Mouse (Mus musculus): ENCODE results near the gene Prrc2a. TPM values are rescaled to one million over a fixed set of nuclear protein-coding genes. Genes with fewer than 3 reads are reported as not detected.

The Prrc2a gene
- total RNA-seq, 2 experiments from 2014 or later, result 64.3 to 227 TPM

DNA sequence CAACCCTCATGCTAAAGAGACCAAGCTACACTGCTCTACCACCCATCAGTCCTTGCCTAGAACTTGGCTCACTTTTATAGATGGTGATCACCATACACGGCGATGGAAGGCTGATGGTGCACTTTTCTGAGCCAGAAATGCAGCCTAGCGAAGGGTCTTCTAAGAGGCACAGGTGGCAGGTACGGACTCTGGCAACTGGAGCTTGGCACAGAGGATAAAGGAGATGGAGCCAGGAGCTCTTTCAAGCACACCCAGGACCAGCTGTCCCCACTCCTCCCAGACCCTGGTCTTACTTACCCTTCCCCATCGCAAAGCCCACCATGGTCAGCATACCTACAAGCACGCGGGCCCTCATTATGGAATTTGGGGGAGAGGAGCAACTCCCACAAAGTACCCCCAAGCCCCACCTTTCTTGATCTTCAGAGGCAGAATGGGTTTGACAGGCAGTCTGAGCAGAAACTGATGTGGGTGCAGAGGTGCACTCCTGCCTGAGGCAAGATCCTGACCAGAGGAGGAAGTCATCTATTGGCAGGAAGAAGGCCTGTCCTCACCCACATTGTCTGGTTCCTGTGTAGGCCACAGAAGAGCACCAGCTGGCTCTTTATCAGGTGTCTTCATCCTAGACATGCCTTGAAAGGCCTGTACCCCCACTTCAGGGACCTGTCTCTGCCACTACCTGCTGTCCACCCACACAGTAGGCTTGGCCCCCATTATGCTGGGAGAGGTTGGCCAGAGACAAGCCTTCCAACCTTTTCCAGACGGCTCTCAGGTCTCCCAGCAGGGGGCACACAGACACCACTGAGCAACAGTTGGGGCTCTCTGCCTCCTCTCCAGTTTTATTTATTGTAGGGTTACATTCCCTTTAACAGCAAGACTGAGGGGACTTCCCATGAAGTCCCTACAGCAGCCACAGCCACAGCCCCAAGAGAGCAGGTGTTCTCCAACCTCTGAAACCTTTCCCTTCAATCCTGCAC lies 49.4 kb downstream of the Prrc2a start, which contains the start of gene Ly6g5b:
Ly6g5b (minus strand) TSS at position 383 of the 974 bp plus-strand sequence.
- no peak for ATAC-seq (replicated peaks; ENCODE audit: low FRiP score, poor library complexity, severe bottlenecking)

GRCm38 (mm10) chr17:35111774-35112173 lies 52.9 kb downstream of the Prrc2a start:
- ATAC-seq (replicated peaks; ENCODE audit: low FRiP score, poor library complexity, severe bottlenecking), result no peak

DNA sequence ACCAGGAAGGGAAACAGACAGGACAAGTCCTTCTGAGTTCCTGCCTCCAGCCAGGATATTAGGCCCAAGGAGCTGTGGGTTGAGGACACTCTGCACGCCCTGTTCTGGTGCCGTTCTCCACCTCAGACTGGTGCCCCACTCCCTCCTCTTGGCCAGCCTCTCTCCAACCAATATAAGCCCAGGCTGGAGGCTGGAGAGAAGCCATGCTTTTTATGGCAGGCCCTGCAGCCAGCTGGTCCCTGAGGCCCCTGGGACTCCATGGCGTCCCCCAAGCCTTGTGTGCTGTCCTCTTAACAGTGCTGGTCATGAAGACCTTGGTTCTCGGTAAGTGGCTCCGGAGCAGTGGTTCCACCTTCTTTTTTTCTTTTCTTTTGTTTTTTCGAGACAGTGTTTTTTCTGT lies 56.6 kb downstream of the Prrc2a start, which contains the start of gene Ly6g5c:
Ly6g5c (plus strand) TSS at position 183 of the 400 bp plus-strand sequence.
- no peak for ATAC-seq (replicated peaks; ENCODE audit: low FRiP score, poor library complexity, severe bottlenecking)

DNA sequence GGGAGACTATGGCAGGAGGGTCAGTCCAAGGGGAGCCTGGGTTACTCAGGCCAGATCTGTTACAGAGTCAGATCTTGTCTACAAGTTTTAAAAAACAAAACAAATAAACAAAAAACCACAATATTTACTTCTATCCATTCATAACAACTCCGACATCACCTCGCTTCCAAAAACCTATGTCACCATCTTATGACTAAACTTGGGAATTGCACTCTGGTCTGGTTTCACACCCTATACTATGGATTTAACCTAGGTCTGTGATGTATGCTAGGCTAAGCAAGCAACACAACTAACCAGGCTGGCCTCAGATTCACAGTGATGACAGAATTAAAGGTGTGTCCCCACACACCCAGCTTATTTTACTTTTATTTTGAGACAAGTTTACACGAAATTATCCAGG lies 58.2 kb downstream of the Prrc2a start:
- no peak for ATAC-seq (replicated peaks; ENCODE audit: low FRiP score, poor library complexity, severe bottlenecking)

DNA sequence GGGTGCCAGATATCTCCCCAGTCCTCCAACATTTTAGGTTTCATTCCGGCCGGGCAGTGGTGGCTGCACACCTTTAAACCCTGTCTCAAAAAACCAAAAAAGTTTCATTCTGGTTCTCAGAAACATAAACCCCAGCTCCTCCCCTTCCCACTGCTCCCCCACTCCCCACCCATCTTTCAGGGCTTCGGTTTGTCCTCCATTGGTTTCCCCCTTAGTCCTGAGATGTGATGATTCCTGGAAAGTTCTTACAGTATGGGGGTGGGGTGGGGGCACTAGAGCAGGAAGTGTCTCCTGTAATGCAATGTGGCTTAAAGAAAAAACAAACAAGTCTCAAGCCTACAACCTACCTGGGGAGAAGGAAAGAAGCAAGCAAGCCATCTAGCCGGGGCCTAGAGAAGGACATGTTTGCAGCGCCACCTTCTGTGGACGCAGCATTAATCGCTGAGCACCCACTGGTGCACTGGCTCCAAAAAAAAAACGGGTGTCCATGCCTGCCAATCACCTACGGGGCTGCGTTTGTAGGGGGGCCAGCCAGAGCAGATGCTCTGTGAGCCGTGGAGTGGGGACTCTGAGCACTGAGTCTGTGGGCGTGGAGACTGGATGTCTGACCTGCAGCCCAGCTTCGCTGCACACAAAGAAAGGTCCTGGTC lies 58.8 kb downstream of the Prrc2a start:
- ATAC-seq (replicated peaks; ENCODE audit: low FRiP score, poor library complexity, severe bottlenecking), result peak; percentile 54

- peak; percentile 89 for ATAC-seq (replicated peaks; ENCODE audit: low FRiP score, poor library complexity, severe bottlenecking)
Observed at GRCm38 (mm10) chr17:35104754-35105153, 59.9 kb downstream of the Prrc2a start.

DNA sequence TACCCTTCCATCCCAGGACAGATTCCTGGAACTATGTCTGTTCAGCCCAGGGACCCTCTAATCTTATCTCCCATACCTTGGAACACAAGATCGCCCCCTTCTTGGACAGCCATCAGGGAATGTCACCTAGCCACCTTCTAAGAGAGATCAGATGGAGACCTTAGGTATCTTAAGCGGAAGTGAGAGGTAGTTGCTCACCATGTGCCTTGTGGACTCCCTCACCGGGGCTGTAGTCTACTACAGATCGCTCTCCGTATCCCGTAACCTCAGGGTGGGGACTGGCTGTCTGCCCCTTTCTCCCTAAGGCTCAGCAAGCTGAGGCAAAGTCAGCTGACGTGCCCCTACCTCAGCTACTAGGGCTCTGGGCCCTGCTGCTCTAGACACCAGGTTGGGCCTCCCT lies 60.6 kb downstream of the Prrc2a start:
- ATAC-seq (replicated peaks; ENCODE audit: low FRiP score, poor library complexity, severe bottlenecking), result no peak

DNA sequence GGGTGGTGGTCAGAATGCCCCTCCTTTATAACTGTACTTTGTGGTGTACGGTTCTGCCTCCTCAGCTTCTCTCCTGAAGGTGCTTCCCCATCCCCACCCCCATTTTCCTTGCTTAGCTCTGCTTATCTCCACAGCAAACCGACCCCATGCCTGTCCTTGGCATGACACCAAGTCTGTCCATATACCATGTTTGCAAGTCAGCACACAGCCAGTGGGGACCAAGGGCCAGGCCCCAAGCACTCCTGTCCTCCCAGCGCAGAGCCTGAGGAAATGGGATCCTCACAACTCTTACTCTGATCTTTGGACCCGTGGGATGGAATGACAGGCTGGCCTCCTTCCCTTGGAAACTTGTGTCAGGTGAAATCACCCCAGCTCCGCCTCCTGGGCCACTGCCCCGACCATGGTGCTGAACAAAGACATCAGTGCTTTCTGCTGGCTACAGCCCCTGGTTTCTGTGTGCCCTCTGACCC lies 61.4 kb downstream of the Prrc2a start:
- ATAC-seq (replicated peaks; ENCODE audit: low FRiP score, poor library complexity, severe bottlenecking), result no peak

- no peak for ATAC-seq (replicated peaks; ENCODE audit: low FRiP score, poor library complexity, severe bottlenecking)
Observed at GRCm38 (mm10) chr17:35102299-35102698, 62.4 kb downstream of the Prrc2a start.

- no peak for ATAC-seq (replicated peaks; ENCODE audit: low FRiP score, poor library complexity, severe bottlenecking)
Observed at GRCm38 (mm10) chr17:35101161-35101560, 63.5 kb downstream of the Prrc2a start.

GRCm38 (mm10) chr17:35100196-35100765 lies 64.4 kb downstream of the Prrc2a start:
- no peak for ATAC-seq (replicated peaks; ENCODE audit: low FRiP score, poor library complexity, severe bottlenecking)

Other genes starting within 250 kb of the Prrc2a start
Only the 30 nearest of the 38 such genes appear.
- 156 and 173 TPM in 2 replicates for gene Vars, start 163.9 kb downstream of the Prrc2a start, total RNA-seq (2015; ENCODE audit: low replicate concordance)
- 144 and 198 TPM in 2 replicates for gene Vars, start 163.9 kb downstream of the Prrc2a start, total RNA-seq (2017; ENCODE audit: low replicate concordance)
- not detected in 2 replicates for gene Vwa7, start 148.3 kb downstream of the Prrc2a start, total RNA-seq (2015; ENCODE audit: low replicate concordance)
- 0.39 and 0.53 TPM in 2 replicates for gene Vwa7, start 148.3 kb downstream of the Prrc2a start, total RNA-seq (2017; ENCODE audit: low replicate concordance)
- 1.7 and 10.8 TPM in 2 replicates for gene Sapcd1, start 136.9 kb downstream of the Prrc2a start, total RNA-seq (2015; ENCODE audit: low replicate concordance)
- gene Sapcd1, start 136.9 kb downstream of the Prrc2a start, total RNA-seq (2017; ENCODE audit: low replicate concordance), result 1.4 TPM in 1 of 2 replicates, not detected in the other
- gene Msh5, start 118.2 kb downstream of the Prrc2a start, total RNA-seq (2015; ENCODE audit: low replicate concordance), result 36.9 and 39.6 TPM in 2 replicates
- gene Msh5, start 118.2 kb downstream of the Prrc2a start, total RNA-seq (2017; ENCODE audit: low replicate concordance), result 27.3 and 50.9 TPM in 2 replicates
- 91.0 and 110 TPM in 2 replicates for gene Clic1, start 114.9 kb downstream of the Prrc2a start, total RNA-seq (2015; ENCODE audit: low replicate concordance)
- gene Clic1, start 114.9 kb downstream of the Prrc2a start, total RNA-seq (2017; ENCODE audit: low replicate concordance), result 68.3 and 95.5 TPM in 2 replicates
- gene Ddah2, start 105.9 kb downstream of the Prrc2a start, total RNA-seq (2015; ENCODE audit: low replicate concordance), result 2.1 TPM in 1 of 2 replicates, not detected in the other
- gene Ddah2, start 105.9 kb downstream of the Prrc2a start, total RNA-seq (2017; ENCODE audit: low replicate concordance), result 1.5 and 5.6 TPM in 2 replicates
- not detected in 2 replicates for gene Ly6g6c, start 99.5 kb downstream of the Prrc2a start, total RNA-seq (2015; ENCODE audit: low replicate concordance)
- gene Ly6g6c, start 99.5 kb downstream of the Prrc2a start, total RNA-seq (2017; ENCODE audit: low replicate concordance), result not detected in 2 replicates
- 1.1 TPM in 1 of 2 replicates, not detected in the other for gene Mpig6b, start 98.7 kb downstream of the Prrc2a start, total RNA-seq (2015; ENCODE audit: low replicate concordance)
- gene Mpig6b, start 98.7 kb downstream of the Prrc2a start, total RNA-seq (2017; ENCODE audit: low replicate concordance), result not detected in 2 replicates
- gene Ly6g6e, start 88.0 kb downstream of the Prrc2a start, total RNA-seq (2015; ENCODE audit: low replicate concordance), result not detected in 2 replicates
- gene Ly6g6e, start 88.0 kb downstream of the Prrc2a start, total RNA-seq (2017; ENCODE audit: low replicate concordance), result not detected in 2 replicates
- gene Ly6g6d, start 86.8 kb downstream of the Prrc2a start, total RNA-seq (2015; ENCODE audit: low replicate concordance), result not detected in 2 replicates
- not detected in 2 replicates for gene Ly6g6d, start 86.8 kb downstream of the Prrc2a start, total RNA-seq (2017; ENCODE audit: low replicate concordance)
- gene Ly6g6f, start 79.3 kb downstream of the Prrc2a start, total RNA-seq (2015; ENCODE audit: low replicate concordance), result 3.8 TPM in 1 of 2 replicates, not detected in the other
- not detected in 2 replicates for gene Ly6g6f, start 79.3 kb downstream of the Prrc2a start, total RNA-seq (2017; ENCODE audit: low replicate concordance)
- 98.5 and 106 TPM in 2 replicates for gene Abhd16a, start 75.6 kb downstream of the Prrc2a start, total RNA-seq (2015; ENCODE audit: low replicate concordance)
- 84.5 and 97.3 TPM in 2 replicates for gene Abhd16a, start 75.6 kb downstream of the Prrc2a start, total RNA-seq (2017; ENCODE audit: low replicate concordance)
- gene Ly6g5c, start 56.6 kb downstream of the Prrc2a start, total RNA-seq (2015; ENCODE audit: low replicate concordance), result not detected in 2 replicates
- not detected in 2 replicates for gene Ly6g5c, start 56.6 kb downstream of the Prrc2a start, total RNA-seq (2017; ENCODE audit: low replicate concordance)
- 2.2 and 8.8 TPM in 2 replicates for gene Ly6g5b, start 49.5 kb downstream of the Prrc2a start, total RNA-seq (2015; ENCODE audit: low replicate concordance)
- not detected in 2 replicates for gene Ly6g5b, start 49.5 kb downstream of the Prrc2a start, total RNA-seq (2017; ENCODE audit: low replicate concordance)
- 15.9 and 33.9 TPM in 2 replicates for gene Gpank1, start 43.4 kb downstream of the Prrc2a start, total RNA-seq (2015; ENCODE audit: low replicate concordance)
- 28.9 and 49.4 TPM in 2 replicates for gene Gpank1, start 43.4 kb downstream of the Prrc2a start, total RNA-seq (2017; ENCODE audit: low replicate concordance)
- gene Csnk2b, start 42.8 kb downstream of the Prrc2a start, total RNA-seq (2015; ENCODE audit: low replicate concordance), result 231 and 261 TPM in 2 replicates
- 118 and 134 TPM in 2 replicates for gene Csnk2b, start 42.8 kb downstream of the Prrc2a start, total RNA-seq (2017; ENCODE audit: low replicate concordance)
- not detected in 2 replicates for gene D17H6S53E, start 38.5 kb downstream of the Prrc2a start, total RNA-seq (2015; ENCODE audit: low replicate concordance)
- gene D17H6S53E, start 38.5 kb downstream of the Prrc2a start, total RNA-seq (2017; ENCODE audit: low replicate concordance), result 1.7 and 1.8 TPM in 2 replicates
- gene Apom, start 32.8 kb downstream of the Prrc2a start, total RNA-seq (2015; ENCODE audit: low replicate concordance), result not detected in 2 replicates
- gene Apom, start 32.8 kb downstream of the Prrc2a start, total RNA-seq (2017; ENCODE audit: low replicate concordance), result not detected in 2 replicates
- 70.6 and 96.0 TPM in 2 replicates for gene Bag6, start 29.7 kb downstream of the Prrc2a start, total RNA-seq (2015; ENCODE audit: low replicate concordance)
- 54.5 and 81.8 TPM in 2 replicates for gene Bag6, start 29.7 kb downstream of the Prrc2a start, total RNA-seq (2017; ENCODE audit: low replicate concordance)
- gene Aif1, start 11.2 kb upstream of the Prrc2a start, total RNA-seq (2015; ENCODE audit: low replicate concordance), result 14.1 and 28.1 TPM in 2 replicates
- 3.3 and 32.3 TPM in 2 replicates for gene Aif1, start 11.2 kb upstream of the Prrc2a start, total RNA-seq (2017; ENCODE audit: low replicate concordance)
- 34.2 and 66.2 TPM in 2 replicates for gene Lst1, start 23.5 kb upstream of the Prrc2a start, total RNA-seq (2015; ENCODE audit: low replicate concordance)
- 48.4 and 53.5 TPM in 2 replicates for gene Lst1, start 23.5 kb upstream of the Prrc2a start, total RNA-seq (2017; ENCODE audit: low replicate concordance)
- 1.8 and 8.0 TPM in 2 replicates for gene Ltb, start 29.5 kb upstream of the Prrc2a start, total RNA-seq (2015; ENCODE audit: low replicate concordance)
- gene Ltb, start 29.5 kb upstream of the Prrc2a start, total RNA-seq (2017; ENCODE audit: low replicate concordance), result 0.30 and 10.0 TPM in 2 replicates
- 9.6 and 12.6 TPM in 2 replicates for gene Tnf, start 37.1 kb upstream of the Prrc2a start, total RNA-seq (2015; ENCODE audit: low replicate concordance)
- gene Tnf, start 37.1 kb upstream of the Prrc2a start, total RNA-seq (2017; ENCODE audit: low replicate concordance), result 0.90 and 3.2 TPM in 2 replicates
- not detected in 2 replicates for gene Lta, start 40.5 kb upstream of the Prrc2a start, total RNA-seq (2015; ENCODE audit: low replicate concordance)
- gene Lta, start 40.5 kb upstream of the Prrc2a start, total RNA-seq (2017; ENCODE audit: low replicate concordance), result 0.90 TPM in 1 of 2 replicates, not detected in the other
- not detected in 2 replicates for gene Gm16181, start 55.9 kb upstream of the Prrc2a start, total RNA-seq (2015; ENCODE audit: low replicate concordance)
- not detected in 2 replicates for gene Gm16181, start 55.9 kb upstream of the Prrc2a start, total RNA-seq (2017; ENCODE audit: low replicate concordance)
- gene Atp6v1g2, start 68.8 kb upstream of the Prrc2a start, total RNA-seq (2015; ENCODE audit: low replicate concordance), result 6.1 TPM in 1 of 2 replicates, not detected in the other
- not detected in 2 replicates for gene Atp6v1g2, start 68.8 kb upstream of the Prrc2a start, total RNA-seq (2017; ENCODE audit: low replicate concordance)
- 0.84 and 1.1 TPM in 2 replicates for gene Nfkbil1, start 70.9 kb upstream of the Prrc2a start, total RNA-seq (2015; ENCODE audit: low replicate concordance)
- 3.0 TPM in 1 of 2 replicates, not detected in the other for gene Nfkbil1, start 70.9 kb upstream of the Prrc2a start, total RNA-seq (2017; ENCODE audit: low replicate concordance)
- gene Ddx39b, start 76.8 kb upstream of the Prrc2a start, total RNA-seq (2015; ENCODE audit: low replicate concordance), result 169 and 179 TPM in 2 replicates
- 80.1 and 99.9 TPM in 2 replicates for gene Ddx39b, start 76.8 kb upstream of the Prrc2a start, total RNA-seq (2017; ENCODE audit: low replicate concordance)
- gene H2-D1, start 97.8 kb upstream of the Prrc2a start, total RNA-seq (2015; ENCODE audit: low replicate concordance), result 147 and 160 TPM in 2 replicates
- gene H2-D1, start 97.8 kb upstream of the Prrc2a start, total RNA-seq (2017; ENCODE audit: low replicate concordance), result 213 and 250 TPM in 2 replicates
- not detected in 2 replicates for gene H2-Q1, start 155.5 kb upstream of the Prrc2a start, total RNA-seq (2015; ENCODE audit: low replicate concordance)
- not detected in 2 replicates for gene H2-Q1, start 155.5 kb upstream of the Prrc2a start, total RNA-seq (2017; ENCODE audit: low replicate concordance)

Measured in erythroid progenitor cell, adult 5-6 weeks (primary cell).